Mouse (Mus musculus) CD8-positive naive resting alpha-beta T cell, adult 2 months (primary cell): Measurements from ENCODE around the gene Lrfn1.
A peak's percentile ranks its signal among the peaks of the same experiment; 100 is the strongest.

Source experiments
- DNase-seq, 2 experiments: peaks; one replicate each; pipeline ENCODE4 v3.0.0; 2022; ENCODE audit warnings: low read depth in 2 of 2, low spot score in 2 of 2

The Lrfn1 gene

GRCm38 (mm10) chr7:28451531-28452360 lies at the start of gene Lrfn1:
TSS of gene Lrfn1 (plus strand) at chr7:28451980.
- no peak for DNase-seq

DNA sequence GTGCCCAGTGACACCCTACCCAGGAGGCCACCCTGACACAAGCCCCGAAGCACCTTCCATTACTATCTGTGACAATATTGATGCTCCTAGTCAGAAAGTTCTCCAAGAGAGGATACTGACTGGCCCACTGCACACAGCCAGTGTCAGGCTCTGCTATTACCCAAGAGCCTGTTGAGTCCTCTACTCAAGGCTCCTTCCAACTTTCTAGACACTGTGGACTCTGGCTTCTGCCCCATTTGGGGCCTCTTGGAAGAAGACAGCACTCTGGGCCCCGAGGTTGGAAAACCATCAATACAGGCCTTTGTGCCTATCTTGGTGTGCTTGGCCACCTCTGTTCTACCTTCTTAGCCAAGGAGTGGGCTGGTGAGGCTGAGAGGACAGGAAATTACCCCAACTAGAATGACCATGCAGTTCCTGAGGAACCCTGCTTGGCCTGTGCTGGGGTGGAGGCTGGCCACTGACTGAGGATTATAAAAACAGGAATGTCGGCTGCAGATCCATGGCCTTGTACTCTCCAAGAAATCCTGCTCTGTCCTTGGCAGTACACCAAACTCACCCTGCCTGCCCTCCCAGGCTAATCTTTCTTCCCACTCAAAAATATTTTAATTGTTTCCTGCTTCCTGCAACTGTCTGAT lies 40.8 kb upstream of the Lrfn1 start:
- DNase-seq: no peak

- peak in 1 of 2 experiments; percentile 35 for DNase-seq
These were observed 39.0 kb upstream of the Lrfn1 start for GRCm38 (mm10) chr7:28412826-28413225.

- DNase-seq: no peak
These were observed 34.4 kb upstream of the Lrfn1 start for GRCm38 (mm10) chr7:28417368-28417767.

DNA sequence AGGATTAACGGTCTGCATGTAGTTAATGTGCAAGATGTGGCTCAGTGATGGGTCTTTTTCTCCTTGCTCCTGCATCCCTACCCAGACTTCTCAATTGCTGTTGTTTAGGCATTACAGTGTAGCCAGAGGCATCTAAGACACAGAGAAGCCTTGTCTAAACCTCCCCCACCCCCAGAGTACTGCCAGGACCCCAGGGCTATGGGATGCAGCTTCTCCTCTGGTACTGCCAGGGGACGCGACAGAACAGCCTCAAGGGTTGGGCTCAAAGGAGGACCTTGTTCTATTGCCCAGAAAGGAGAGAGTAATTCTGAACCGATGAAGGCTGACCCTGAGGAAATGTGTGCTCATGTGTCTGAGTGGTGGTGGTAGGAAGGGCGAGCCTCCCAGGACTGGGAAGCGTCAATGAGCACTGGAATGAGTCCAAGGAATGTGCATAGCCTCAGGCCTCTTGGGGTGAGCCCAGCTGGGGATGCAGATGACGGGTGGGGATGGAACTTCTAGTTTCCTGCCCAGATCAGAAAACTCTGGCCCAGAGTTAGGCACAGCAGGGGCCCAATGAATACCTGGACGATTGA lies 33.6 kb upstream of the Lrfn1 start:
- no peak for DNase-seq

DNA sequence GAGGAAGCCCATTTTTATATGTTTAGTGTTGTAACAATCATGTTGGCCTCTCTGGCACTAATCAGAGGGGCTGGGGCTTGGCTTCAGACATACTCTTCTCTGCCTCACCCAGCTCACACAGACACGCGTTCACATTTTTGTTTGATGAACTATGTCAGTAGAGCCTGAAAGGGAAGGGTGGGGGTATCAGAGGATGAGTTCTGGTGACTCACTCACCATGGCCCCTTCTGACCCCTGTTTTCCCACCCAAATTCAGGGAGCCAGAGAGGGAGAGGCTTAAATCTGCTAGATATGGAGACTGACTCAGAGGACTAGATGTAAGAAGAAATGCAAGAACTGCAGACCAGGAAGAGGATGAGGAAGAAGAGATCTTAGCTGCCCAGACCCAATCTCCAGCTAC lies 32.4 kb upstream of the Lrfn1 start:
- DNase-seq: no peak

- no peak for DNase-seq
These were observed 28.8 kb upstream of the Lrfn1 start for GRCm38 (mm10) chr7:28423018-28423417.

DNA sequence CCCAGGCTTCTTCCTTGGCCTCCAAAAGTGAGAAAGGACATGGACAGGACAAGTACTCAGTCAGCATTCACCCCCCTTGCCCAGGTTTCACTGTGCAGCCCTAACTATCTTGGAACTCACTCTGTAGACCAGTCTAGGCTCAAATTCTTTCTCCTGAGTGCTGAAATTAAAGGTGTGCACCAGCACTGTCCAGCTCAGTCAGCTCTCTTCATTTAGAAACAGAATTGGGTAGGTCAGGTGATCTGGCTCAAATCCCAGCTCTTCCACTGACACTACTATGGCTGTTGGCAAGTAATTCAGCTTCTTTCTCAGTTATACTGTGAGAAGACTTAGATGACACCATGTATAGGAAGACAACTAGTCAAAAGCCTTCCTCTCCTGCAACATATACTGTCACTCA lies 24.0 kb upstream of the Lrfn1 start:
- no peak for DNase-seq

DNA sequence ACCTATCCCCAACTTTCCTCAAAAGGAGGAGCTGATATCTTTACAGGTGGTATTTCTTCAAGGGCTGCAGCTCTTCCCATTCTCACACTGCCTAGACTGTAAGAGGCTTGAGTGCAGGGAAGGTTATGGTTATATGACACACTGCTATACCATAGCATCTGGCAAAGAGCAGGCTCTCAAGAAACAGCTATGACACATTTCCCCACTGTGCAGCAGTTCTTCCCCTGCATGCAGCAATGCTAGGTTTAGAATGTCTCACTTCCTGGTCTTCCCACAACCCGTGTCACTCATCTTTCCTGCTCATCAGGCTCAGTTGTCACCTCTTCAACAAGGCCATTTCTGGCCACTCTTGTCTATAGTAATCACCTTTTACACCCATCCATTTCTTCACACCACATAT lies 21.3 kb upstream of the Lrfn1 start:
- DNase-seq: no peak

DNA sequence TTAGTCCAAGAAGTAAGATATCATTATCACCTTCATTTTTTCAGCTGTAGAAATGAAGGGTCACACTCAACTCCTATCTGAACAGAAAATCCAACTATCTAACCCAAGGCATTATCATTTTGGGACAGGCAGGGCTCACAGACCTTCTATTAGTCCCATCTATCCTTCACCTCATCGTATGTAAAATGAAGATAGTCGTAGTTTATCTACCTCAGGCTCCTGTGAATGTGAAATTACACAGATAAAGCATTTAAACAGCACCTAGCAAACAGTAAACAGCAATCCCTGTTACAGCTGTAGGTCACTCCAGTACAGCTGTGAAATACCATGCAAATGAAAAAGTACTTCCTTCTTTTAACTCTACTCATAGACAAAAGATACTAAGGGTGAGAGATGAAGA lies 19.5 kb upstream of the Lrfn1 start:
- no peak for DNase-seq

DNA sequence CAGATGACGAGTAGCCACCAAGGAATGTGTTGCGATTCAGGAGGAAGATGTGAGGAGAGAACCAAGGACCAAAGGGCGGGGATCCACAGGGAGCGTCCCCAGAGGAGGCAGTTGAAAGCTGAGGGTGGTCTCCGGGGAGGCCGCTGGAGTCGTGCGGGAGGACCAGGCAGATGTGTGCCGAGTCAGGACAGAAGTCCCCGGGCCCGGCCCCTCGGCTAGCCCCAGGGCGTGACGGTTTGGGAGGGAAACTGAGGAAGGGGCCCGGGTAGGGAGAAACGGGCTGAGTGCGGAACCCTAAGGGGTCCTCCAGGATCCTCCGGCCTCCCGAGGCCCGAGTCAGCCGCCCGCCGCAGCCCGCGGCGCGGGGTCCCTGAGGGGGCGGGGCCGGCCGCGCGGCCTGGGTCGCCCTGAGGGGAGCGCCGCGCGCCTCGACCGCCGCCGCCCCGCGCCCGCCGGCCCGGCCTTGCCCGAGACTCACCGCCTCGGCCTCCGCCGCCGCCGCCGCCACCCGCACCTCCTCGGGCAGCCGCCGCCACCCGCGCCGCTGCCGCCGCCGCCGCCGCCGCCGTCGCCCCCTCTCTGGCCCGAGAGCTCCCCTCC lies 16.0 kb upstream of the Lrfn1 start:
- DNase-seq: peak in 1 of 2 experiments; percentile 23

DNA sequence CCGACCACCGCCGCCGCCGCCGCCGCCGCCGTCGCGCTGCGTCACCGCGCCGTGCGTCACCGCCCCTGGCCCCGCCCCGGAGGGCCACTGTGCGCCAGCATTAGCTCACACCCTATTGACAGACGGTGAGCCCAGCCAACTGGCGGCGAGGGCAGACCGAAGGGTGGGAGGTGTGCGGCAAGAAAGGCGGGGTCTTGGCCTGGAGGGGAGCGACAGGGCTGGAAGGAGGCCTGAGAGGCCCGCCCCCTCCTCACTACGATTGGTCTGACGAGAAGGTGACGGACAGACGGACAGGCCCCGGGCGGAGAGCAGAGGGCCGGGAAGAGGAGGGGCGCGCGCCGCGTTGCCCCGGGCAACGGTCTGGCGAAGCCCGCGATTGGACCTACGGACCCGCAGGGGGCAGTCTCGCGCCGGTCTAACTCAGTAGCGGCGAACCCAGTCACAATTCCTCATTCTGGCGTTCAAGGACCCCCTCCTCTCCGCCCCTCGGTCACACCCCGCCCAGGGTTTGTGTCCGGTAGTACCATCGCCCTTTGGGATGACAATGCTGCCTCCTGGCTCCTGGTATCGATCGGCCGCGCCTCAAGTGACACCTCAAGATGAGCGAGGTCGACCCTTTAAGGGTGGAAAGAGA lies 15.4 kb upstream of the Lrfn1 start:
- DNase-seq: peak; percentile 99

GRCm38 (mm10) chr7:28436932-28437570 lies 14.7 kb upstream of the Lrfn1 start, which contains the start of gene Gmfg:
TSS of gene Gmfg (plus strand) at chr7:28437447.
- peak; percentile 80 to 85 for DNase-seq

DNA sequence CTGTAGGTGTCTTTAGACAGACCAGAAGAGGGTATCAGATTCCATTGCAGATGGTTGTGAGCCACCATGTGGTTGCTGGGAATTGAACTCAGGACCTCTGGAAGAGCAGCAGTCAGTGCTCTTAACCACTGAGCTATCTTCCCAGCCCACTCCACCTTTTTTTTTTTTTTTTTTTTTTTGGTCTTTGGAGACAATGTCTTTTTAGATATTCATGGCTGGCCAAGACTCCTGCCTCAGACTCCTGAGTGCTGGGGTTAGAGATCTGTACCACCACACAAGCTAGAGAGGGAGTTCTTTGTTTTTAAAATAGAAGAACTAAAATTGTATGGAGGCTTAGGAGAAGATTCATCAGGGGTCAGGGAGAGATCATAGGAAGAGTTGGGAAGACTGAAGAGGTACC lies 13.8 kb upstream of the Lrfn1 start:
- DNase-seq: no peak

DNA sequence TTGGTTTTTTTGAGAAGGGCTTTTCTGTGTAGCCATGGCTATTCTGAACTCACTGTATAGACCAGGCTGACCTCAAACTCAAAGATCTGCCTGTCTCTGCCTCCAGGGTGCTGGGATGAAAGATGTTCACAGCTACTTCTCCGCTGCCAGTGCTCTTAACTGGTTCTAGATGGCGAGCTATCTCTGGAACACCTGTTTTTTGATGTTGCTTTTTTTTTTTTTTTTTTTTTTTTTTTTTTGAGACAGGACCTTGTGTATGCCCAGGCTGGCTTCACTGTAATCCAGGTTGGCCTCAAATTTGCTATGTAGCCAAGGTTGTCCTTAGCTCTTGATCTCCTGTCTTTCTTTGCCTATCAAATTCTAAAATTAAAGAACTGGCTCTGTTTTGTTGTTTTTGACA lies 13.0 kb upstream of the Lrfn1 start:
- no peak for DNase-seq

DNA sequence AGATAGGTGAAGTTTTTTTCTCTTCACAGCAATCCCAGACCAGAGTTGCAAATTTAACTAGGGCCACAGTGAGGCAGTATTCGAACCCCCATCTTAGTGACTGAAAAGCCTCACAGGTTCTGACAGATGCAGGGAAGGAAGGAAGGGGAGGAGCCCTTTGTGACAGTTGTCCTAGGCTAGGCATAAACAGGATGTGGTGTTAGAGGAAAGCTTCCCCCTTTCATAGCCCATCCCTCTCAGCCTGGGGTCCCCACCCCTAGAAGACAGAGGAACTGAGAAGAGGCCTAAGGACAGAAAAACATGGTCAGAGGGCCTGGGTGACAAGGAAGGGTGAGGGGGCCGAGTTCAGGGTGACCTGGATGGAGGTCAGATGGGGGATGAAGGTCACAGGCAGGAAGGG lies 11.0 kb upstream of the Lrfn1 start:
- DNase-seq: peak; percentile 72 to 76

DNA sequence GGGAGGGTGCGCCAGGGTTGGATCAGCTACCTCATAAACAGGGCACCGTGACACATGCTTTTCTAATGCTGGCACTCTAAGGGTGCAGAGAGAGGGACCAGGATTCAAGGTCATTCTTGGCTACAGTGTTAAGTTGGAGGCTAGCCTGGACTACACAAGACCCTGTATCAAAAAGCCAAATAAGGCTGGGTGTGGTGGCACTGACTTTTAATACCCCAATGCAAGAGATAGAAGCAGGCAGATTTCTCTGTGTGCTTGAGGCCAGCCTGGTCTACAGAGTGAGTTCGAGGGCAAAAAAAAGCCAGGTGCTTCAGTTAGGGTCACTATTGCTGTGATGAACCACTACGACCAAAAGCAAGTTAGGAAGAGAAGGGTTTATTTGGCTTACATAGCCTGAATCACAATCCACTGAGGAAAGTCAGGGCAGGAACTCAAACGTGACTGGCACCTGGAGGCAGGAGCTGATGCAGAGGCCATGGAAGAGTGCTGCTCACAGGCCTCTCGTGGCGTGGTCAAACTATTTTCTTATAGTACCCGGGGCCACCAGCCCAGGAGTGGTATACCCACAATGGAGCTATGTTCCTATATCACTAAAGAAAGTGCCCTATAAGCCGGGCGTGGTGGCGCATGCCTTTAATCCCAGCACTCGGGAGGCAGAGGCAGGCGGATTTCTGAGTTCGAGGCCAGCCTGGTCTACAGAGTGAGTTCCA lies 9.8 kb upstream of the Lrfn1 start:
- DNase-seq: no peak

GRCm38 (mm10) chr7:28442688-28443087 lies 9.1 kb upstream of the Lrfn1 start:
- DNase-seq: no peak

DNA sequence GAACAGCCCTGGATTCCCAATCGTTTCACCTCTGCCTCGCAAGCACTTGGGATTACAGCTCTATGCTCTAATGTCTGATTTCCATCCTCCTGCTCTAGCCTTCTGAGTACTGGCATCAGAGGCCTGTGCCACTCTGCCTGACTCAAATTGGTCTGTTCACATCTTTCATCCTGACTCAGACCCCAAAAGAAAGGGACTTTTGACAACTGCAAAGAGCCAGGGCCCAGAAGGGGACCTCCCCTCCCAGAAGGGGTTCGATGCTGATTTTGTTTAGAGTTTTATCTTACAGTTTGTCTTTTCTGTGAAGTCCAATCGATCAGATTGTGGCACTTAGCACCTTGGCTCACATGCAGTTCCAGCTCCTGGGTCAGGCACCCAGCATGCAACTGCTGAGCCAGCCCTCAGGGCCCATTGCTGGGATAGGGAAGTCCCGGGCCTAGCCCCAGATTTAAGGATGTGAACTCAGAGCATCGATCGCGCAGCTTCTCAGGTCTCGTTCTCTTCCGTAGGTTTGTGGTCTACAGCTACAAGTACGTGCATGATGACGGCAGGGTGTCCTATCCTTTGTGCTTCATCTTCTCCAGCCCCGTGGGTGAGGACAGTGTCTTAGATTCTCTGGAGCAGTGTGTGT lies 7.3 kb upstream of the Lrfn1 start:
- no peak for DNase-seq

DNA sequence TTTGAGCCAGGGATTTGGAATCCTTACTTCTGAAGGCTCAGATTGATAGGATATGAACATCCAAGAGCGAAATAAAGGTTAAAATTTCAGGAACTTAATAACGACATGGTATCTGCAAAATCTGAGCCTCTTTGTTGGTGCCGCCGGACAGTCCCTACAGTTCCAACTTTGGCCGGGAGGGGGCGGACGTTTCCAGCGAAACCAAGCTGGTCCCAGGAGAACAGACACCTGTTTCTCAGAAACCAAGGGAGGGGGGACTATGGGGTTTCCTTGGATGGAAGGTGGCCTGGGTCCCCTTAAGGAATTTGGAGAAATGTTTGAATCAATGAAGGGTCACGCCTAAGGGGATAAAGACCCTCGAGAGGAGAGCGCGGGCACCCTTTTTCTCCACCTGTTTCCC lies 5.3 kb upstream of the Lrfn1 start:
- peak; percentile 72 to 85 for DNase-seq
